Mouse (Mus musculus): ENCODE results near the gene Cdk2ap2.
"Not testable (repeated sequence)": the region's sequence is repeated elsewhere in the genome, so short reads cannot be mapped to it uniquely, and the experiment has no call there.

DNA sequence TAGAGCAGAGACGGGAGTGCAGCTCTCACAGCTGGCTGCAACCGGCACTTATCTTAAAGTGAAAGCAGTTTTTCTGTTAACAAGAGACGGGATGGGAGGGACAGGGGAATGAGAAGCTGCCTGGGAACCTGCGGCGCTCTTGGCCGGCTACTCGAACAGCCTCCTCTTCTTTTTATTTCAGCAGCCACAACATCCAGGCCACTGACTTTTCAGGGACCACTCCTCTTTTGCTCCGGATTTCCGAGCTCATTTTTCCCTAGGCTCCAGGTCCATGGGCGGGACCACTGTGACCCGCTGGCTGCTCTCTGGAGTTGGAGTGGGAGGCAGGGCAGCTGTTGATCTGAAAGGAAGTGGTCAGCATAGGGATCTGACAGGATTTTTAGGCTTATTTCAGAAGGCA, 32.5 kb upstream of the Cdk2ap2 start:
- not testable (repeated sequence) for TF ChIP-seq POLR2A (IDR thresholded peaks at IDR 0.05; ENCODE audit: low read depth, low read length); CTCF (conservative IDR thresholded peaks at IDR 0.05; ENCODE audit: insufficient read depth, insufficient read length, low read depth, low read length)
